Mouse (Mus musculus) stomach, postnatal 0 days (tissue): ENCODE measurements around the gene Zbtb9. TPM values are rescaled to one million over a fixed set of nuclear protein-coding genes. Genes with fewer than 3 reads are reported as not detected.
A peak's percentile ranks its signal among the peaks of the same experiment; 100 is the strongest.

ENCODE experiments used
- ATAC-seq: fragments of 200-750 bp; cut with Nextera tagmentation; 2 replicates; pipeline ENCODE4 v1.8.0; 2017; ENCODE audit not compliant: low FRiP score, low TSS enrichment
- DNase-seq: peaks from one replicate; pipeline ENCODE4 v3.0.0-alpha.2; 2016; ENCODE audit warnings: low spot score
- H3K27ac ChIP-seq: fragments of 300-500 bp; sonication (generic); replicated peaks from 2 replicates; pipeline ENCODE4 v1.5.1; 2014; ENCODE audit warnings: mild to moderate bottlenecking, control low read depth
- H3K27me3 ChIP-seq: fragments of 300-500 bp; sonication (generic); 2 replicates; pipeline ENCODE4 v1.6.1; 2014; ENCODE audit warnings: low read length; ENCODE audit not compliant: control insufficient read depth, insufficient read depth
- H3K36me3 ChIP-seq: fragments of 300-500 bp; sonication (generic); 2 replicates; pipeline ENCODE4 v1.6.1; 2014; ENCODE audit warnings: low read length, mixed read lengths; ENCODE audit not compliant: control insufficient read depth, insufficient read depth
- H3K4me1 ChIP-seq: fragments of 300-500 bp; sonication (generic); replicated peaks from 2 replicates; pipeline ENCODE4 v1.6.1; 2014; ENCODE audit warnings: antibody characterized with exemption; ENCODE audit not compliant: control insufficient read depth, insufficient read depth
- H3K4me2 ChIP-seq: fragments of 300-500 bp; sonication (generic); replicated peaks from 2 replicates; pipeline ENCODE4 v1.6.1; 2014; ENCODE audit warnings: low read depth, mild to moderate bottlenecking, control low read depth, moderate library complexity
- H3K4me3 ChIP-seq: fragments of 300-500 bp; sonication (generic); 2 replicates; pipeline ENCODE4 v1.5.1; 2014; ENCODE audit warnings: low read depth, low read length, control low read depth
- H3K9ac ChIP-seq: fragments of 300-500 bp; sonication (generic); 2 replicates; pipeline ENCODE4 v1.6.1; 2014; ENCODE audit warnings: mild to moderate bottlenecking, low read length, control low read depth, mixed read lengths
- H3K9me3 ChIP-seq: fragments of 300-500 bp; sonication (generic); 2 replicates; pipeline ENCODE4 v1.6.1; 2016; ENCODE audit warnings: low read length; ENCODE audit not compliant: control insufficient read depth
- CTCF ChIP-seq: IDR thresholded peaks from 2 replicates; pipeline ENCODE4 v1.5.1; 2016; ENCODE audit warnings: antibody characterized with exemption, low read depth, mild to moderate bottlenecking, moderate library complexity
- EP300 ChIP-seq: optimal IDR thresholded peaks from 2 replicates; pipeline ENCODE3; 2016; ENCODE audit warnings: antibody characterized with exemption
- WGBS: fragments of 180-500 bp; shearing (Covaris S2); extraction: QIAGEN DNeasy Blood & Tissue Kit; methylation state at CpG from one replicate; pipeline ENCODE4 v1.1.7; 2014; 5-methylcytosine and 5-hydroxymethylcytosine counted together
- microRNA-seq: library from miRNA; unstranded; fragments of <30 nt; microRNA quantifications from one replicate; pipeline ENCODE4, GENCODE M21; 2016
- polyA plus RNA-seq: library from polyadenylated mRNA; unstranded; fragments of >200 nt; fragmentation: Nextera tagmentation; extraction: Ambion mirVana; gene quantifications from 2 replicates; pipeline ENCODE4 v1.2.1, GENCODE M21; 2015

The Zbtb9 gene
- polyA plus RNA-seq, 1 experiment from 2014 or later: 6.9 TPM

- WGBS: under 1% methylated on average over 13 of the region's 13 CpGs
- 0 out of 2 replicates have a peak, but pooled peaks cover 2% of the 10 kb centered on the region for H3K4me1 ChIP-seq
Measured at GRCm38 (mm10) chr17:27056170-27056569, 83.2 kb downstream of the Zbtb9 start.

GRCm38 (mm10) chr17:27056812-27057516 is 84.0 kb downstream of the Zbtb9 start, which contains the start of gene Itpr3:
Itpr3 (plus strand) TSS chr17:27057304.
- no peaks in the 10 kb centered on the region for H3K9me3 ChIP-seq
- peak within 1 kb of the TSS; percentile 64 for H3K4me3 ChIP-seq
- H3K9ac ChIP-seq: peak within 1 kb of the TSS; percentile 73
- H3K4me2 ChIP-seq: peak within 1 kb of the TSS; percentile 88
- ATAC-seq (peak; percentile 82), DNase-seq (peak; percentile 92)
- no peaks in the 10 kb centered on the region for H3K27me3 ChIP-seq
- WGBS: under 1% methylated on average over 61 of the region's 66 CpGs
- no peaks in the 10 kb centered on the region for H3K4me1 ChIP-seq
- TF ChIP-seq EP300 (no peak), CTCF (no peak)
- H3K27ac ChIP-seq: peak within 1 kb of the TSS; percentile 89
- H3K36me3 ChIP-seq: no peaks in the 10 kb centered on the region

More at GRCm38 (mm10) chr17:27056170-27056569, 83.2 kb downstream of the Zbtb9 start:
- no peaks in the 10 kb centered on the region for H3K27me3 ChIP-seq
- H3K9me3 ChIP-seq: no peaks in the 10 kb centered on the region
- H3K4me3 ChIP-seq: peak overlapping the region; percentile 64
- H3K4me2 ChIP-seq: peak overlapping the region; percentile 88
- ATAC-seq (peak; percentile 46), DNase-seq (peak; percentile 92)
- H3K9ac ChIP-seq: peak overlapping the region; percentile 73
- peak overlapping the region; percentile 89 for H3K27ac ChIP-seq
- no peak for TF ChIP-seq CTCF
- TF ChIP-seq EP300: no peak
- no peaks in the 10 kb centered on the region for H3K36me3 ChIP-seq

- peak; percentile 13; the same call in 1 of the 2 replicates for ATAC-seq
- Histone ChIP-seq H3K27me3 (no peaks in the 10 kb centered on the region), H3K9ac (peak overlapping the region; percentile 73), H3K4me1 (no peaks in the 10 kb centered on the region), H3K4me2 (peak overlapping the region; percentile 88), H3K9me3 (no peaks in the 10 kb centered on the region), H3K36me3 (no peaks in the 10 kb centered on the region), H3K27ac (peak overlapping the region; percentile 89), H3K4me3 (peak overlapping the region; percentile 64)
- TF ChIP-seq EP300 (no peak), CTCF (no peak)
- peak; percentile 64 for DNase-seq
- 5% methylated on average over 24 of the region's 24 CpGs for WGBS
Measured at GRCm38 (mm10) chr17:27057517-27058055, 84.6 kb downstream of the Zbtb9 start.

Small RNAs within 50 kb of the gene (microRNA-seq; reads per million reads assigned to microRNA genes)
- not detected for gene Mir3083
- gene Mir6968: 0.96 reads per million

Other genes with a start within 250 kb of the Zbtb9 start
- 33.3 and 33.9 TPM in 2 replicates for gene Bnip1, start 192.1 kb upstream of the Zbtb9 start, polyA plus RNA-seq
- 0.17 and 0.91 TPM in 2 replicates for gene Nkx2-5, start 128.2 kb upstream of the Zbtb9 start, polyA plus RNA-seq
- gene Kifc5b, start 56.1 kb upstream of the Zbtb9 start, polyA plus RNA-seq: 1.5 and 1.6 TPM in 2 replicates
- gene Phf1, start 40.1 kb upstream of the Zbtb9 start, polyA plus RNA-seq: 4.7 and 5.8 TPM in 2 replicates
- 157 and 163 TPM in 2 replicates for gene Cuta, start 33.6 kb upstream of the Zbtb9 start, polyA plus RNA-seq
- 0.61 and 0.70 TPM in 2 replicates for gene Syngap1, start 31.9 kb upstream of the Zbtb9 start, polyA plus RNA-seq
- 3.5 and 3.6 TPM in 2 replicates for gene Bak1, start 55.8 kb downstream of the Zbtb9 start, polyA plus RNA-seq
- 5.9 and 6.6 TPM in 2 replicates for gene Itpr3, start 84.1 kb downstream of the Zbtb9 start, polyA plus RNA-seq
- gene Uqcc2, start 160.7 kb downstream of the Zbtb9 start, polyA plus RNA-seq: 234 and 250 TPM in 2 replicates
- gene Ip6k3, start 194.6 kb downstream of the Zbtb9 start, polyA plus RNA-seq: 0.13 and 0.16 TPM in 2 replicates
- gene Lemd2, start 231.3 kb downstream of the Zbtb9 start, polyA plus RNA-seq: 9.6 and 9.9 TPM in 2 replicates